ENCODE assay signal across 8 mouse cellular contexts in genomic region chr14:46390249-46390775, GRCm38 (mm10). TPM values are rescaled to one million over a fixed set of nuclear protein-coding genes. Genes with fewer than 3 reads are reported as not detected.
DNase-seq lines count a peak whose midpoint lies in the region; ATAC-seq lines count a peak whose summit lies in the region.

Gene Bmp4 (minus strand): TSS chr14:46390669.

- H3K27ac ChIP-seq in hindbrain, embryonic 15.5 days (replicated peaks) = no peak within 1 kb of the TSS
- no peak within 1 kb of the TSS for H3K27ac ChIP-seq in liver, embryonic 12.5 days
- H3K27ac ChIP-seq in neural tube, embryonic 13.5 days (replicated peaks) = no peak within 1 kb of the TSS

- peak; percentile 21 to 39 for DNase-seq in cerebellum, postnatal 10 days
- DNase-seq in cerebellum, postnatal 25 days = no peak
- DNase-seq in gastrocnemius, postnatal 10 days = peak; percentile 57
- DNase-seq in frontal cortex, adult 2 months (ENCODE audit: extremely low spot score in 1 of 2, low spot score in 1 of 2) = no peak

- H3K9ac ChIP-seq in hindbrain, embryonic 15.5 days = no peak within 1 kb of the TSS
- no peak within 1 kb of the TSS for H3K9ac ChIP-seq in liver, embryonic 12.5 days
- peak within 1 kb of the TSS; percentile 54 for H3K9ac ChIP-seq in neural tube, embryonic 13.5 days

- peaks cover 49% of the 10 kb centered on the region for H3K4me1 ChIP-seq in hindbrain, embryonic 15.5 days (replicated peaks)
- peaks cover 31% of the 10 kb centered on the region for H3K4me1 ChIP-seq in liver, embryonic 12.5 days
- H3K4me1 ChIP-seq in neural tube, embryonic 13.5 days (replicated peaks) = peaks cover 52% of the 10 kb centered on the region

- peak within 1 kb of the TSS; percentile 45 for H3K4me2 ChIP-seq in hindbrain, embryonic 15.5 days
- peak within 1 kb of the TSS; percentile 47 for H3K4me2 ChIP-seq in liver, embryonic 12.5 days
- H3K4me2 ChIP-seq in neural tube, embryonic 13.5 days = peak within 1 kb of the TSS; percentile 50

- no peaks in the 10 kb centered on the region for H3K9me3 ChIP-seq in hindbrain, embryonic 15.5 days
- H3K9me3 ChIP-seq in liver, embryonic 12.5 days (replicated peaks) = no peaks in the 10 kb centered on the region
- H3K9me3 ChIP-seq in neural tube, embryonic 13.5 days = no peaks in the 10 kb centered on the region

- 2% methylated on average over 26 of the region's 26 CpGs for WGBS in hindbrain, embryonic 15.5 days
- 3% methylated on average over 26 of the region's 26 CpGs for WGBS in liver, embryonic 12.5 days (ENCODE audit: insufficient replicate concordance)
- under 1% methylated on average over 26 of the region's 26 CpGs for WGBS in neural tube, embryonic 13.5 days

- peaks cover 54% of the 10 kb centered on the region for H3K27me3 ChIP-seq in hindbrain, embryonic 15.5 days
- H3K27me3 ChIP-seq in liver, embryonic 12.5 days (replicated peaks) = peaks cover 87% of the 10 kb centered on the region
- H3K27me3 ChIP-seq in neural tube, embryonic 13.5 days = peaks cover 81% of the 10 kb centered on the region

- ATAC-seq in hindbrain, embryonic 15.5 days (ENCODE audit: low FRiP score, low read depth) = no peak
- ATAC-seq in liver, embryonic 12.5 days = no peak
- no peak for ATAC-seq in neural tube, embryonic 13.5 days (ENCODE audit: low read depth)
- no peak for ATAC-seq in erythroblast, adult 5-6 weeks (replicated peaks; ENCODE audit: low FRiP score, poor library complexity, severe bottlenecking)

- peak within 1 kb of the TSS; percentile 20 for H3K4me3 ChIP-seq in hindbrain, embryonic 15.5 days
- H3K4me3 ChIP-seq in liver, embryonic 12.5 days = peak within 1 kb of the TSS; percentile 24
- H3K4me3 ChIP-seq in neural tube, embryonic 13.5 days = peak within 1 kb of the TSS; percentile 56

- H3K36me3 ChIP-seq in hindbrain, embryonic 15.5 days = no peaks in the 10 kb centered on the region
- H3K36me3 ChIP-seq in liver, embryonic 12.5 days = no peaks in the 10 kb centered on the region
- no peaks in the 10 kb centered on the region for H3K36me3 ChIP-seq in neural tube, embryonic 13.5 days

RNA-seq across cellular contexts. Expression of gene Bmp4, which starts in this region (rescaled TPM):
- total RNA-seq in gastrocnemius, postnatal 10 days (2021) = 10 to 100 TPM; 13.9 to 19.7 TPM
- 6.6 and 7.4 TPM in 2 replicates for polyA plus RNA-seq in hindbrain, embryonic 15.5 days (2015; fragmentation: Nextera tagmentation; extraction: Ambion mirVana)
- polyA plus RNA-seq in liver, embryonic 12.5 days (2016; fragmentation: Nextera tagmentation; extraction: Ambion mirVana) = 2.4 and 3.2 TPM in 2 replicates
- polyA plus RNA-seq in neural tube, embryonic 13.5 days (2015; fragmentation: Nextera tagmentation; extraction: Ambion mirVana) = 7.3 and 8.4 TPM in 2 replicates
- 1.3 and 4.2 TPM in 2 replicates for total RNA-seq in erythroblast, adult 5-6 weeks (2015; ENCODE audit: low replicate concordance)
- total RNA-seq in erythroblast, adult 5-6 weeks (2017; ENCODE audit: low replicate concordance) = not detected in 2 replicates
- polyA plus RNA-seq in frontal cortex, adult 2 months (2012; rRNA removed) = 5.4 and 8.1 TPM in 2 replicates

Comparison
In these comparisons a context has a peak if more than half of its experiments do, and no peak if none do; other contexts are left out.
1. DNase-seq: peak in cerebellum, postnatal 10 days (2 of 2) and gastrocnemius, postnatal 10 days (single experiment); none in cerebellum, postnatal 25 days (0 of 2) and frontal cortex, adult 2 months (0 of 2).
2. Peak in every context shown above with its lines, with median percentiles within 50 percentile points of each other: H3K4me2 ChIP-seq and H3K4me3 ChIP-seq.